Mouse (Mus musculus) lung, postnatal 10 days (tissue): ENCODE data around the gene Hoxa4.
A peak's percentile ranks its signal among the peaks of the same experiment; 100 is the strongest.

Source experiments
- DNase-seq: peaks from one replicate; pipeline ENCODE4 v3.0.0; 2021

Gene Hoxa4

GRCm38 (mm10) chr6:52163366-52164031 is 28.1 kb downstream of the Hoxa4 start:
- DNase-seq: peak; percentile 73

GRCm38 (mm10) chr6:52162611-52163365 is 28.8 kb downstream of the Hoxa4 start:
- no peak for DNase-seq

DNA sequence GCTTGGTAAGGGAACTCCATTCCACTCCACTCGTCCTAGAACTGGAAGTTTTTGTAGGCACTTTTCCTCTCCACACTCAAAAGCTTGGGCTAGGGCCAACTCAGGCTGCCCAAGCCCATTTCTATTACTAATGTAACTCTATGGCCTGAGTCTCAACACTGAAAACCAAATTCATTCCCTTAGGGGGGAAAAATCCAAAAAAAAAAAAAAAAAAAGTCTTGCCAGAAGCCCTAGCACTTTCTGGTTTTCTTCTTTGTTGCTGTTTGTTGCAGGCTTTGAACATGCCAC is 29.5 kb downstream of the Hoxa4 start:
- DNase-seq: peak; percentile 47

DNA sequence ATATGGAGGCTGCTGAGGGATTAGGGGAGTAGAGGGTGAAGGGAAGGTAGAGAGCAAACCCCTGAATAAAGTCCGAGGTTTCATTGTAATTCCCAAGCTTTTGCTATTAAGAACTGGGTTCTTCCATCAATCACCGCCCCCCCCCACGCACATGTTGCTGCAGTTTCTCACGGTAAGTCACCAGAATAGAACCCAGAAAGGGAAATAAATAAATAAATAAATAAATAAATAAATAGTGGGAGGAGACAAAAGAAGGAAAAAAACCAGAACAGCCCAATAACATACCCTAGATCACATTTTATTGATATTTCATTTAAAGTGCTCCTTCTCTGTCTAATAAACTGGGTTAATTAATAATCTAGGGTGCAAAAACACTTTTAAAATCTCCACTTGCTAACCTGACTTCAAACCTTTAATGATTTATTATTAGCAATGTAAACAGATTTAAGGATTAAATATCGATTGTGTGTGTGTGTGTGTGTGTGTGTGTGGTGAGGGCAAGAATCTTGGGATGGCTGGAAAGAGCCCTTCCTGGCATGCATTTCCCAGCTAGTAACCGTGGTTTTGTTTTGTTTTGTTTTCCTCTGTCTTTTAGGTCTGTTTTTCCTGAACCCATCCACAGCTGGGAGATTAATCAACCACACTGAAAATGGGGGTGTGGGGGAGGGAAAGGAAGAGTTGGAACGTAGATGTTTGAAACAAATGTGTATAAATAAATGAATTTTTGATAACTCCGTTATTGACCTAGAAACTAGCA is 30.0 kb downstream of the Hoxa4 start:
- DNase-seq: no peak

DNA sequence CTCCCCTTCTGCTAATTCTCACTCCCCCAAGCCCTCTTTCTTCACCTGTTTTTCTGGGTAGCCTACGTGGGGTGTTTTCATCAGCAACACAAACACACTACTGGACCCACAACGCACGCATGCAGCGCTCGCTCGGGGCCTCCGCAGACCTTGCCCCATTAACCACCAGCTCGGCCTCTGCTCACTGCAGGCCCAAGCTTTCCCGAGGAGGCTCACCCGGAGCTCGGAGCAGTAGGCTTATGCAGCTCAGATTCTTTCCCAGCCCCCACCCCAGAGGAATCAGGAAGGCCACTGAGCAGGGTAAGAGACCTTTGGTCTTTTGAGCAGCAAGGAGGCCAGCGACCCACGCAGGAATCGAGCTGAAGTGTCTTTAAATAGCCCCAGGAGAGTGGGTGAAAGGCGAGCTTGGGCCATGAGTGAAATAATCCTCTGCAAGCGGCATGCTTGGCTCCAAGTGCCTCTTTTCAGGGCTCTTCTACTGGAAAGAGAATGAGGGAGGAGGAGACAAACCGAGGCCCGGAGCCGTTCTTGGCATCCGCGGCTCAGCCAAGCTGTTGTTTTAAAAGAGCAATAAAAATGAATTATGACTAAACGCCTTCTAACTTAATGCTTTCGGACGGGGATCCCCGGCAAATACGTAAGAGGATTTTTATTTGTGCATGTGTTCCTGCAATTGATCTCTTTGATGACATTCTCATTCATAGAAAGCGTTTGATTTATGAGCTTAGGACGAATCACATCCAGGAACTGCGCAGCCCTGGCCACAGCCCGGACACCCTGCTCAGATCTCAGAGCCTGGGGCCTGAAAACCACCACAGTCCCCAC is 30.8 kb downstream of the Hoxa4 start:
- DNase-seq: peak; percentile 82

DNA sequence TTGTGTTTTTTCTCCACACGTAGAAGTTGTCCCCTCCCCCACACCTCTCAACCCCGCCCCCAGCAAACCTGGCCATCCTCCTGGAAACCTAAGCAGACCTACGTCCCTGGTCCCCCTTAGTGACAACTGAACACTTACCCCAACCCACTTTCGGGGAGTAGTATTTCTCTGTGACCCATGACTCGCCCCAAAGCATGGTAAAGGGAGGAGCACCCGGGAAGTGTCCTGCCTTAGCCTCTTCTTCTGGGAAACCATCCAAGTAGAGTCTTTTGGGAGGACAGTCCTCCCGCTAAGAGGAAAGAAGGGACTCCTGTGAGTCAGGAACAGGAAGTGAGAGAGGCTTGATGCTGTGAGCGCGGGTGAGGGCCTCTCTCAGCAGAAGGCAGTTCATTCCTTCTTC is 31.6 kb downstream of the Hoxa4 start:
- peak; percentile 67 for DNase-seq

- DNase-seq: peak; percentile 72
Measured at GRCm38 (mm10) chr6:52159164-52159761, 32.3 kb downstream of the Hoxa4 start.

GRCm38 (mm10) chr6:52158276-52159051 is 33.1 kb downstream of the Hoxa4 start, which contains the start of gene Hoxa1:
Hoxa1 (minus strand) TSS chr6:52158317.
- peak; percentile 93 for DNase-seq

DNA sequence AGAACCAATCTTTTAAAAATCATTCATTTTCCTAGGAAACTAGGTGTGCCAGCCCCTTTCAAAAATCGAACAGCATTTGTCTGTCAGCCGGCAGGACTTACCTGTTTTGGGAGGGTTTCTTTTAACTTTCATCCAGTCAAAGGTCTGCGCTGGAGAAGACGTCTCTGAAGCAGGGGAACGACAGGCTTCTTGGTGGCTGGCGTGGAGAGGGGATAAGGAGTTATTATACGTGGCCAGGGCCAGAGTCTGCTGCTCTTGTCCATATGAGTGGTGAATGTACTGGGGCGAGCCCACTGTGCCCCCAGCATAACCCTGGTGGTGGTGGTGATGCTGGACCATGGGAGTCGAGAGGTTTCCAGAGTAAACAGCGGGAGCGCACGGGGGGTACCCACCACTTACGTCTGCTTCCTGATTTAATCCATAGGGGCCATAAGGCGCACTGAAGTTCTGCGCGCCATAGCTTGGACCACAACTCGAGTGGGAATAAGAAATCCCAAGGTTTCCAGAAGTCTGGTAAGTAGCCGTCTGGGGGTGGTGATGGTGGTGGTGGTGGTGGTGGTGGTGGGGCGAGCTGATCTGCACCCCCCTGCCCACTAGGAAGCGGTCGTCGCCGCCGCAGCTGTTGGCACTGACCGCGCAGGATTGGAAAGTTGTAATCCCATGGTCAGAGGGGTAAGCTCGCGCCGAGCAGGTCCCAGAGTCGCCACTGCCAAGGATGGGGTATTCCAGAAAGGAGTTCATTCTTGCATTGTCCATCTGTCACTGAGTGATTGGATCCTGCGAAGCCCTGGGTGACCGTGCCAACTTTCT is 33.9 kb downstream of the Hoxa4 start:
- DNase-seq: no peak

DNA sequence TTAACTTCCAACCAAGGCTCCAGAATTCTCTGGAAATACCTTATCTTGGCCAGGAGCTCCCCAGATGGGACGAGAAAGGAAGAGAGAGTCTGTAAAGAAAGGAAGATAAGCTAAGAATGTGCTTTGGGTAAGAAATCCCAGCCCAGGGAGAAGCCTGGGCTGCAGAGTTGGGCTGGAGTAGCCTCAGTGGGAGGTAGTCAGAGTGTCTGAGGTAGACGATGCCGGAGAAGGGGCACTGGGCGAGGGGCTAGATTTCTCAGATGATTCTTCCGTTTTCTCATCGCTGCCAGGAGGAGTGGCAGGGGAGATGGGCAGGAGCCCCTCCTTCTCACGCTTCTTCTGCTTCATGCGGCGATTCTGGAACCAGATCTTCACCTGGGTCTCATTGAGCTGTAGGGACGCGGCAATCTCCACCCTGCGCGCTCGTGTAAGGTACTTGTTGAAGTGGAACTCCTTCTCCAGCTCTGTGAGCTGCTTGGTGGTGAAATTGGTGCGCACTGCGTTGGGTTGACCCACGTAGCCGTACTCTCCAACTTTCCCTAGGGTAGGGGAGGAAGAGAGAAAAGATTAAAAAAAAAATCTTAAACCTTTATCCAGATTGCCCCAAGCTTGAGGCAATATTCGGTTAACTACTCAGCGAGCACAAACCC is 34.9 kb downstream of the Hoxa4 start:
- no peak for DNase-seq

GRCm38 (mm10) chr6:52155471-52155870 is 36.1 kb downstream of the Hoxa4 start:
- DNase-seq: no peak

- DNase-seq: no peak
Measured at GRCm38 (mm10) chr6:52154044-52154443, 37.5 kb downstream of the Hoxa4 start.

GRCm38 (mm10) chr6:52153270-52153669 is 38.3 kb downstream of the Hoxa4 start:
- no peak for DNase-seq

GRCm38 (mm10) chr6:52152226-52153193 is 39.0 kb downstream of the Hoxa4 start:
- DNase-seq: no peak

DNA sequence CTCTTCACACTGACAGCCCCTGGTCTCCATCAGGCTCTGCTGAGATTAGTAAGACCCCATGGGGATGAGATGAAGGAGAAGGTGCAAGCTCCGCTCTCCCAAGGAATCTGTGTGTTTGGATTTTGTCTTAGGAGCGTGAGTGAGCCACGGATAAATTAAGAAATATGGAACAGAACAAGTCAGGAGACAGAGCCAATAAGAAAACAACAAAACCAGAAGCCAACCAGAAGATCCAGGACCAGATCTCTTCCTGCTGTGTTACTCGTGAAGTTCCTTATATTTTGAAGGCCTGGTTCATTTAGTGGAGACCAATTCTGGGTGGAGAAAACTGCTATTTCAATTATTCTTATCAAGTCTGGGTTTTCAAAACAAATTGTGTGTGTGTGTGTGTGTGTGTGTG is 40.0 kb downstream of the Hoxa4 start:
- no peak for DNase-seq

- DNase-seq: no peak
Measured at GRCm38 (mm10) chr6:52150401-52150966, 41.1 kb downstream of the Hoxa4 start.
